Mouse (Mus musculus): ENCODE measurements around the gene Utp14a. TPM values are rescaled to one million over a fixed set of nuclear protein-coding genes. Genes with fewer than 3 reads are reported as not detected.

The Utp14a gene
- polyA plus RNA-seq, 1 experiment from 2014 or later: 22.4 TPM

- no peaks in the 10 kb centered on the region for H3K27me3 ChIP-seq (ENCODE audit: control insufficient read depth, insufficient read depth, low read length)
- 31% methylated on average over 6 of the region's 6 CpGs for WGBS
- no peak for DNase-seq (ENCODE audit: low spot score)
Observed at GRCm38 (mm10) chrX:48286488-48286887, 29.8 kb downstream of the Utp14a start.

GRCm38 (mm10) chrX:48288008-48288407 is 31.3 kb downstream of the Utp14a start:
- ATAC-seq (ENCODE audit: insufficient read depth, low FRiP score, low TSS enrichment): no peak
- H3K36me3 ChIP-seq (ENCODE audit: control insufficient read depth, insufficient read depth, low read length): no peaks in the 10 kb centered on the region
- H3K4me3 ChIP-seq (ENCODE audit: low read depth, low read length): no peak overlapping the region
- 72% methylated on average over 4 of the region's 4 CpGs for WGBS
- H3K9me3 ChIP-seq (ENCODE audit: control insufficient read depth, low read length): no peaks in the 10 kb centered on the region
- no peak overlapping the region for H3K9ac ChIP-seq (ENCODE audit: low read length)
- H3K4me1 ChIP-seq (ENCODE audit: control insufficient read depth, insufficient read depth, low read length): no peaks in the 10 kb centered on the region
- no peak overlapping the region for H3K27ac ChIP-seq (ENCODE audit: low read depth, low read length)
- H3K4me2 ChIP-seq (ENCODE audit: low read depth): no peak overlapping the region
- no peak for DNase-seq (ENCODE audit: low spot score)
- no peaks in the 10 kb centered on the region for H3K27me3 ChIP-seq (ENCODE audit: control insufficient read depth, insufficient read depth, low read length)

More at GRCm38 (mm10) chrX:48286488-48286887, 29.8 kb downstream of the Utp14a start:
- H3K27ac ChIP-seq (ENCODE audit: low read depth, low read length): no peak overlapping the region
- no peak for ATAC-seq (ENCODE audit: insufficient read depth, low FRiP score, low TSS enrichment)
- H3K4me3 ChIP-seq (ENCODE audit: low read depth, low read length): no peak overlapping the region
- H3K9me3 ChIP-seq (ENCODE audit: control insufficient read depth, low read length): no peaks in the 10 kb centered on the region
- no peak overlapping the region for H3K4me2 ChIP-seq (ENCODE audit: low read depth)
- no peak overlapping the region for H3K9ac ChIP-seq (ENCODE audit: low read length)
- no peaks in the 10 kb centered on the region for H3K36me3 ChIP-seq (ENCODE audit: control insufficient read depth, insufficient read depth, low read length)
- H3K4me1 ChIP-seq (ENCODE audit: control insufficient read depth, insufficient read depth, low read length): no peaks in the 10 kb centered on the region

- H3K9me3 ChIP-seq (ENCODE audit: control insufficient read depth, low read length): no peaks in the 10 kb centered on the region
Observed at GRCm38 (mm10) chrX:48291413-48291812, 34.8 kb downstream of the Utp14a start.

GRCm38 (mm10) chrX:48305356-48305755 is 48.7 kb downstream of the Utp14a start:
- 82% methylated on average over 4 of the region's 4 CpGs for WGBS
- H3K9ac ChIP-seq (ENCODE audit: low read length): no peak overlapping the region
- no peaks in the 10 kb centered on the region for H3K9me3 ChIP-seq (ENCODE audit: control insufficient read depth, low read length)
- DNase-seq (ENCODE audit: low spot score) (no peak), ATAC-seq (ENCODE audit: insufficient read depth, low FRiP score, low TSS enrichment) (no peak)
- no peaks in the 10 kb centered on the region for H3K27me3 ChIP-seq (ENCODE audit: control insufficient read depth, insufficient read depth, low read length)
- no peaks in the 10 kb centered on the region for H3K36me3 ChIP-seq (ENCODE audit: control insufficient read depth, insufficient read depth, low read length)
- no peak overlapping the region for H3K4me2 ChIP-seq (ENCODE audit: low read depth)
- no peak overlapping the region for H3K27ac ChIP-seq (ENCODE audit: low read depth, low read length)
- no peaks in the 10 kb centered on the region for H3K4me1 ChIP-seq (ENCODE audit: control insufficient read depth, insufficient read depth, low read length)
- H3K4me3 ChIP-seq (ENCODE audit: low read depth, low read length): no peak overlapping the region

More at GRCm38 (mm10) chrX:48291413-48291812, 34.8 kb downstream of the Utp14a start:
- no peaks in the 10 kb centered on the region for H3K27me3 ChIP-seq (ENCODE audit: control insufficient read depth, insufficient read depth, low read length)
- H3K4me1 ChIP-seq (ENCODE audit: control insufficient read depth, insufficient read depth, low read length): no peaks in the 10 kb centered on the region
- ATAC-seq (ENCODE audit: insufficient read depth, low FRiP score, low TSS enrichment) (no peak), DNase-seq (ENCODE audit: low spot score) (no peak)
- no peak overlapping the region for H3K27ac ChIP-seq (ENCODE audit: low read depth, low read length)
- 31% methylated on average over 3 of the region's 3 CpGs for WGBS
- H3K4me2 ChIP-seq (ENCODE audit: low read depth): no peak overlapping the region
- H3K36me3 ChIP-seq (ENCODE audit: control insufficient read depth, insufficient read depth, low read length): no peaks in the 10 kb centered on the region
- no peak overlapping the region for H3K9ac ChIP-seq (ENCODE audit: low read length)
- H3K4me3 ChIP-seq (ENCODE audit: low read depth, low read length): no peak overlapping the region

GRCm38 (mm10) chrX:48310706-48311517 is 54.2 kb downstream of the Utp14a start:
- H3K36me3 ChIP-seq (ENCODE audit: control insufficient read depth, insufficient read depth, low read length): no peaks in the 10 kb centered on the region
- DNase-seq (ENCODE audit: low spot score) (peak; percentile 21), ATAC-seq (ENCODE audit: insufficient read depth, low FRiP score, low TSS enrichment) (no peak)
- WGBS: 25% methylated on average over 26 of the region's 26 CpGs
- H3K27ac ChIP-seq (ENCODE audit: low read depth, low read length): no peak overlapping the region
- H3K9ac ChIP-seq (ENCODE audit: low read length): peak overlapping the region; percentile 29; the same call in 1 of the 2 replicates
- no peaks in the 10 kb centered on the region for H3K4me1 ChIP-seq (ENCODE audit: control insufficient read depth, insufficient read depth, low read length)
- H3K27me3 ChIP-seq (ENCODE audit: control insufficient read depth, insufficient read depth, low read length): no peaks in the 10 kb centered on the region
- peak overlapping the region; percentile 35 for H3K4me2 ChIP-seq (ENCODE audit: low read depth)
- no peak overlapping the region for H3K4me3 ChIP-seq (ENCODE audit: low read depth, low read length)
- H3K9me3 ChIP-seq (ENCODE audit: control insufficient read depth, low read length): no peaks in the 10 kb centered on the region

GRCm38 (mm10) chrX:48311727-48312126 is 55.1 kb downstream of the Utp14a start:
- no peak overlapping the region for H3K4me2 ChIP-seq (ENCODE audit: low read depth)
- DNase-seq (ENCODE audit: low spot score) (no peak), ATAC-seq (ENCODE audit: insufficient read depth, low FRiP score, low TSS enrichment) (no peak)
- no peak overlapping the region for H3K27ac ChIP-seq (ENCODE audit: low read depth, low read length)
- no peaks in the 10 kb centered on the region for H3K27me3 ChIP-seq (ENCODE audit: control insufficient read depth, insufficient read depth, low read length)
- H3K9me3 ChIP-seq (ENCODE audit: control insufficient read depth, low read length): no peaks in the 10 kb centered on the region
- 64% methylated on average over 5 of the region's 5 CpGs for WGBS
- H3K4me3 ChIP-seq (ENCODE audit: low read depth, low read length): no peak overlapping the region
- H3K9ac ChIP-seq (ENCODE audit: low read length): no peak overlapping the region
- H3K4me1 ChIP-seq (ENCODE audit: control insufficient read depth, insufficient read depth, low read length): no peaks in the 10 kb centered on the region
- H3K36me3 ChIP-seq (ENCODE audit: control insufficient read depth, insufficient read depth, low read length): no peaks in the 10 kb centered on the region

GRCm38 (mm10) chrX:48314530-48315079 is 57.9 kb downstream of the Utp14a start:
- Histone ChIP-seq H3K27ac (ENCODE audit: low read depth, low read length) (no peak overlapping the region), H3K4me3 (ENCODE audit: low read depth, low read length) (peak overlapping the region; percentile 29), H3K4me1 (ENCODE audit: control insufficient read depth, insufficient read depth, low read length) (no peaks in the 10 kb centered on the region), H3K27me3 (ENCODE audit: control insufficient read depth, insufficient read depth, low read length) (no peaks in the 10 kb centered on the region), H3K9ac (ENCODE audit: low read length) (peak overlapping the region; percentile 40), H3K36me3 (ENCODE audit: control insufficient read depth, insufficient read depth, low read length) (no peaks in the 10 kb centered on the region), H3K4me2 (ENCODE audit: low read depth) (peak overlapping the region; percentile 50), H3K9me3 (ENCODE audit: control insufficient read depth, low read length) (no peaks in the 10 kb centered on the region)
- WGBS: 21% methylated on average over 32 of the region's 33 CpGs
- ATAC-seq (ENCODE audit: insufficient read depth, low FRiP score, low TSS enrichment) (peak; percentile 55), DNase-seq (ENCODE audit: low spot score) (peak; percentile 66)

- Histone ChIP-seq H3K27ac (ENCODE audit: low read depth, low read length) (no peak overlapping the region), H3K9me3 (ENCODE audit: control insufficient read depth, low read length) (no peaks in the 10 kb centered on the region), H3K4me3 (ENCODE audit: low read depth, low read length) (no peak overlapping the region), H3K9ac (ENCODE audit: low read length) (no peak overlapping the region), H3K27me3 (ENCODE audit: control insufficient read depth, insufficient read depth, low read length) (no peaks in the 10 kb centered on the region), H3K4me1 (ENCODE audit: control insufficient read depth, insufficient read depth, low read length) (no peaks in the 10 kb centered on the region), H3K36me3 (ENCODE audit: control insufficient read depth, insufficient read depth, low read length) (no peaks in the 10 kb centered on the region), H3K4me2 (ENCODE audit: low read depth) (no peak overlapping the region)
- ATAC-seq (ENCODE audit: insufficient read depth, low FRiP score, low TSS enrichment) (no peak), DNase-seq (ENCODE audit: low spot score) (no peak)
- whole genome bisulfite sequencing: 58% methylated on average over 3 of the region's 3 CpGs
Observed at GRCm38 (mm10) chrX:48317444-48317843, 60.8 kb downstream of the Utp14a start.

GRCm38 (mm10) chrX:48318194-48318593 is 61.5 kb downstream of the Utp14a start:
- Histone ChIP-seq H3K4me2 (ENCODE audit: low read depth) (no peak overlapping the region), H3K9me3 (ENCODE audit: control insufficient read depth, low read length) (no peaks in the 10 kb centered on the region), H3K27ac (ENCODE audit: low read depth, low read length) (no peak overlapping the region), H3K4me3 (ENCODE audit: low read depth, low read length) (no peak overlapping the region), H3K9ac (ENCODE audit: low read length) (no peak overlapping the region), H3K4me1 (ENCODE audit: control insufficient read depth, insufficient read depth, low read length) (no peaks in the 10 kb centered on the region), H3K36me3 (ENCODE audit: control insufficient read depth, insufficient read depth, low read length) (no peaks in the 10 kb centered on the region), H3K27me3 (ENCODE audit: control insufficient read depth, insufficient read depth, low read length) (no peaks in the 10 kb centered on the region)
- 15% methylated on average over 9 of the region's 9 CpGs for WGBS
- no peak for ATAC-seq (ENCODE audit: insufficient read depth, low FRiP score, low TSS enrichment)
- DNase-seq (ENCODE audit: low spot score): no peak

Measured in neural tube, embryonic 11.5 days (tissue).